Mouse (Mus musculus): ENCODE data around the gene Cdk9. TPM values are rescaled to one million over a fixed set of nuclear protein-coding genes. Genes with fewer than 3 reads are reported as not detected.

The Cdk9 gene
- total and polyA plus RNA-seq, 3 experiments = 30.9 to 125 TPM; not detected in 1

GRCm38 (mm10) chr2:32729547-32729946, 16.7 kb upstream of the Cdk9 start (continued):
- TF ChIP-seq ZKSCAN1 (IDR thresholded peaks at IDR 0.05; ENCODE audit: low read depth, low read length) = no peak
- no peak for TF ChIP-seq NRF1 (IDR thresholded peaks at IDR 0.05; ENCODE audit: insufficient read depth, low read depth, low read length, poor library complexity, severe bottlenecking)
- no peak for TF ChIP-seq RAD21 (IDR thresholded peaks at IDR 0.05; ENCODE audit: low read depth, low read length)
- TF ChIP-seq MYC (IDR thresholded peaks at IDR 0.05; ENCODE audit: low read depth, low read length) = no peak

- Histone ChIP-seq H3K4me3 (ENCODE audit: control insufficient read depth in 1 of 2, insufficient read depth in 1 of 2, low read depth in 2 of 2, low read length in 2 of 2) (no peak overlapping the region), H3K4me1 (ENCODE audit: control insufficient read depth in 1 of 2, insufficient read depth in 2 of 2, low read length in 2 of 2) (peaks cover 0 to 3% of the 10 kb centered on the region in 2 experiments; a peak in 1 of 4 replicates), H3K79me2 (ENCODE audit: control insufficient read depth, insufficient read depth, low read length, poor library complexity) (no peaks in the 10 kb centered on the region), H3K27me3 (ENCODE audit: control insufficient read depth in 1 of 2, insufficient read depth in 2 of 2, low read length in 2 of 2) (no peaks in the 10 kb centered on the region; a peak in 1 of 4 replicates), H3K9ac (ENCODE audit: control insufficient read depth, low read depth, low read length, poor library complexity, severe bottlenecking) (no peak overlapping the region), H3K27ac (ENCODE audit: control insufficient read depth, low read depth, low read length) (no peak overlapping the region), H3K36me3 (ENCODE audit: control insufficient read depth in 1 of 2, insufficient read depth in 2 of 2, low read length in 2 of 2) (no peaks in the 10 kb centered on the region), H3K9me3 (replicated peaks; ENCODE audit: insufficient read depth, low read length) (no peaks in the 10 kb centered on the region)
- DNase-seq (ENCODE audit: low read depth, low spot score) = no peak
- TF ChIP-seq TBP (IDR thresholded peaks at IDR 0.05; ENCODE audit: low read depth, low read length) (no peak), CHD1 (IDR thresholded peaks at IDR 0.05; ENCODE audit: low read depth, low read length) (no peak), GABPA (IDR thresholded peaks at IDR 0.05; ENCODE audit: low read depth, low read length) (no peak), GATA1 (IDR thresholded peaks at IDR 0.05; ENCODE audit: low read depth, low read length) (no peak), E2F4 (IDR thresholded peaks at IDR 0.05; ENCODE audit: borderline replicate concordance, low read depth, low read length) (no peak), ZMIZ1 (IDR thresholded peaks at IDR 0.05; ENCODE audit: low read depth, low read length) (no peak), MYB (IDR thresholded peaks at IDR 0.05; ENCODE audit: low read depth, low read length) (no peak), JUND (IDR thresholded peaks at IDR 0.05; ENCODE audit: low read depth, low read length) (no peak), CTCF (IDR thresholded peaks at IDR 0.05 in 2 of 3, conservative IDR thresholded peaks at IDR 0.05 in 1 of 3; ENCODE audit: control insufficient read depth in 1 of 3, insufficient read depth in 1 of 3, low read depth in 2 of 3, low read length in 3 of 3, poor library complexity in 1 of 3, severe bottlenecking in 1 of 3) (no peak), SIN3A (IDR thresholded peaks at IDR 0.05; ENCODE audit: low read length) (no peak), MEF2A (IDR thresholded peaks at IDR 0.05; ENCODE audit: extremely low read depth, insufficient replicate concordance, low read depth, low read length, poor library complexity, severe bottlenecking) (no peak), POLR2A (IDR thresholded peaks at IDR 0.05; ENCODE audit: control insufficient read depth in 1 of 2, insufficient read depth in 1 of 2, low read depth in 1 of 2, low read length in 2 of 2, poor library complexity in 1 of 2) (no peak), POLR2AphosphoS5 (IDR thresholded peaks at IDR 0.05; ENCODE audit: borderline replicate concordance, low read depth, low read length) (no peak), BHLHE40 (IDR thresholded peaks at IDR 0.05; ENCODE audit: borderline replicate concordance, low read depth, low read length) (no peak), USF1 (IDR thresholded peaks at IDR 0.05; ENCODE audit: low read depth, low read length) (no peak)
Observed at GRCm38 (mm10) chr2:32728463-32728862, 15.6 kb upstream of the Cdk9 start.

GRCm38 (mm10) chr2:32727435-32727834, 14.6 kb upstream of the Cdk9 start:
- peak; percentile 98 for DNase-seq (ENCODE audit: low read depth, low spot score)
- Histone ChIP-seq H3K9ac (ENCODE audit: control insufficient read depth, low read depth, low read length, poor library complexity, severe bottlenecking) (no peak overlapping the region), H3K36me3 (ENCODE audit: control insufficient read depth in 1 of 2, insufficient read depth in 2 of 2, low read length in 2 of 2) (no peaks in the 10 kb centered on the region), H3K4me1 (ENCODE audit: control insufficient read depth in 1 of 2, insufficient read depth in 2 of 2, low read length in 2 of 2) (peaks cover 0 to 3% of the 10 kb centered on the region in 2 experiments; a peak in 1 of 4 replicates), H3K4me3 (ENCODE audit: control insufficient read depth in 1 of 2, insufficient read depth in 1 of 2, low read depth in 2 of 2, low read length in 2 of 2) (peak overlapping the region; percentile 7 to 35; a peak in 1 of 4 replicates), H3K27me3 (ENCODE audit: control insufficient read depth in 1 of 2, insufficient read depth in 2 of 2, low read length in 2 of 2) (no peaks in the 10 kb centered on the region; a peak in 1 of 4 replicates), H3K27ac (ENCODE audit: control insufficient read depth, low read depth, low read length) (no peak overlapping the region), H3K9me3 (replicated peaks; ENCODE audit: insufficient read depth, low read length) (no peaks in the 10 kb centered on the region), H3K79me2 (ENCODE audit: control insufficient read depth, insufficient read depth, low read length, poor library complexity) (no peaks in the 10 kb centered on the region)
- TF ChIP-seq POLR2AphosphoS5 (IDR thresholded peaks at IDR 0.05; ENCODE audit: borderline replicate concordance, low read depth, low read length) (no peak), SIN3A (IDR thresholded peaks at IDR 0.05; ENCODE audit: low read length) (0 out of 2 replicates have a peak, but pooled peaks have one; percentile 16), RCOR1 (IDR thresholded peaks at IDR 0.05; ENCODE audit: low read depth, low read length) (peak; percentile 83), SMC3 (IDR thresholded peaks at IDR 0.05; ENCODE audit: low read depth, low read length) (no peak), MAFK (IDR thresholded peaks at IDR 0.05; ENCODE audit: borderline replicate concordance, low read depth, low read length) (no peak)
